Comparison of ENCODE assay signal across 8 mouse cellular contexts in the genomic region with DNA sequence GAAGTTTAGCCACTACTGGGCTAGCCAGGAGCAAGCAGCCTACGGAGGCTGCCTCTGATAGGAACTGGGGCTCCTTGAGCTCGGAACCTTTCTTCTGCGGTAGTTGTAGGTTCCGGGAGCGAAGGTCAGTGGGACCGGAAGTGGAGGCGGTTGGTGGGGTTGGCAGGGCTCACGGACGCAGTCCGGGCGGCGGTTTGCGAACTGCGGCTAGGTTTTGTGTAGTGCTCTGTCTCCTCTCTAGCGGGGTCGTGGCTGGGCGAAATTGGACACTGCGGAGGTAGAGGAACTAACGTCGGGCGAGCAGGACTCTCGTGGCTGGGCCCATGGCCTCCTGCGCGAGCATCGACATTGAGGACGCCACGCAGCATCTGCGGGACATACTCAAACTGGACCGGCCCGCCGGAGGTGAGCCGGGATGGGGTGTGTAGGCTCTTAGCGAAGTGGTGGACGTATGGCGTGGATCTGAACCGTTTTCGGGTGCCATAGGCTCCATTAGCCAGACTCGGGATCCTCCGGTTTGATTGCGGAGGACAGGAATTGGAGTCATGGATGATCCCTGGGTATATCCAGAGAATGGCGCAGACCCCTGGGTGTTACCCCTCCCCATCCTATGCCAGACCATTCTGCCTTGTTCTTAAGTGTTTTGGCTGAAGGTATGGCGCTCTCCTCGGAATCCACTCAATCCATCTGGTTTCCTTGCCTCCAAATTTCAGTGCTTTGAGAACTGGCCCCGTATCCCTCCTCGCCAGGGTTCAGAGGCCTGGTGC. TPM values are rescaled to one million over a fixed set of nuclear protein-coding genes. Genes with fewer than 3 reads are reported as not detected.
DNase-seq lines count a peak whose midpoint lies in the region; ATAC-seq and TF ChIP-seq lines count a peak whose summit lies in the region.

A gene (plus strand): TSS at position 128 of the 767 bp plus-strand sequence.

- peak within 1 kb of the TSS; percentile 92 for H3K4me2 ChIP-seq in heart, embryonic 13.5 days
- peak within 1 kb of the TSS; percentile 80 for H3K4me2 ChIP-seq in kidney, postnatal 0 days (ENCODE audit: low read length)
- H3K4me2 ChIP-seq in liver, embryonic 12.5 days = peak within 1 kb of the TSS; percentile 85

- 1% methylated on average over 45 of the region's 45 CpGs for WGBS in heart, embryonic 13.5 days
- under 1% methylated on average over 45 of the region's 45 CpGs for WGBS in kidney, postnatal 0 days
- 1% methylated on average over 45 of the region's 45 CpGs for WGBS in liver, embryonic 12.5 days (ENCODE audit: insufficient replicate concordance)

- H3K27ac ChIP-seq in brown adipose tissue, adult 24 weeks (replicated peaks; ENCODE audit: low read depth, low read length) = peak within 1 kb of the TSS; percentile 45
- H3K27ac ChIP-seq in heart, embryonic 13.5 days (replicated peaks) = peak within 1 kb of the TSS; percentile 62
- peak within 1 kb of the TSS; percentile 78 for H3K27ac ChIP-seq in kidney, postnatal 0 days
- H3K27ac ChIP-seq in liver, embryonic 12.5 days = peak within 1 kb of the TSS; percentile 76

- peaks cover 11% of the 10 kb centered on the region; the same call in 1 of the 2 replicates for H3K4me1 ChIP-seq in brown adipose tissue, adult 24 weeks (ENCODE audit: control insufficient read depth, insufficient read depth, insufficient read length, low read length)
- H3K4me1 ChIP-seq in heart, embryonic 13.5 days = peaks cover 27% of the 10 kb centered on the region
- H3K4me1 ChIP-seq in kidney, postnatal 0 days (replicated peaks; ENCODE audit: insufficient read depth, low read length) = 0 out of 2 replicates have a peak, but pooled peaks cover 9% of the 10 kb centered on the region
- H3K4me1 ChIP-seq in liver, embryonic 12.5 days = peaks cover 26% of the 10 kb centered on the region

- peaks cover 64% of the 10 kb centered on the region for H3K36me3 ChIP-seq in heart, embryonic 13.5 days
- peaks cover 37% of the 10 kb centered on the region for H3K36me3 ChIP-seq in kidney, postnatal 0 days (ENCODE audit: insufficient read depth, low read length)
- H3K36me3 ChIP-seq in liver, embryonic 12.5 days = peaks cover 60% of the 10 kb centered on the region
- peaks cover 7% of the 10 kb centered on the region for H3K36me3 ChIP-seq in splenic B cell, adult 2 months (ENCODE audit: control insufficient read depth, insufficient read depth, low read length, poor library complexity, severe bottlenecking)

- peak; percentile 92 for ATAC-seq in CD4-positive, CD25-positive, alpha-beta regulatory T cell, adult 4 months
- peak; percentile 97 for ATAC-seq in erythroid progenitor cell, adult 5-6 weeks (replicated peaks; ENCODE audit: low FRiP score, poor library complexity, severe bottlenecking)
- ATAC-seq in heart, embryonic 13.5 days (ENCODE audit: extremely low read depth, insufficient number of reproducible peaks, low FRiP score, low TSS enrichment) = peak; percentile 42; the same call in 1 of the 2 replicates
- ATAC-seq in kidney, postnatal 0 days (replicated peaks; ENCODE audit: low FRiP score, low read depth) = peak; percentile 87
- peak; percentile 87 for ATAC-seq in liver, embryonic 12.5 days

- H3K4me3 ChIP-seq in brown adipose tissue, adult 24 weeks (ENCODE audit: insufficient read depth, low read depth, low read length) = peak within 1 kb of the TSS; percentile 93
- H3K4me3 ChIP-seq in heart, embryonic 13.5 days = peak within 1 kb of the TSS; percentile 87
- peak within 1 kb of the TSS; percentile 93 for H3K4me3 ChIP-seq in kidney, postnatal 0 days (replicated peaks; ENCODE audit: low read depth, low read length)
- H3K4me3 ChIP-seq in liver, embryonic 12.5 days = peak within 1 kb of the TSS; percentile 92

- peak; percentile 90 for DNase-seq in kidney, postnatal 0 days (ENCODE audit: low spot score)
- peak; percentile 90 for DNase-seq in naive thymus-derived CD4-positive, alpha-beta T cell, adult 2 months (ENCODE audit: low read depth)
- DNase-seq in splenic B cell, adult 2 months (ENCODE audit: low read depth, low spot score) = peak; percentile 89

- H3K27me3 ChIP-seq in heart, embryonic 13.5 days (replicated peaks) = no peaks in the 10 kb centered on the region
- no peaks in the 10 kb centered on the region for H3K27me3 ChIP-seq in kidney, postnatal 0 days (ENCODE audit: insufficient read depth, low read length)
- H3K27me3 ChIP-seq in liver, embryonic 12.5 days (replicated peaks) = no peaks in the 10 kb centered on the region
- H3K27me3 ChIP-seq in splenic B cell, adult 2 months (ENCODE audit: control insufficient read depth, insufficient read depth, low read length, poor library complexity, severe bottlenecking) = no peaks in the 10 kb centered on the region

- TF ChIP-seq CTCF in kidney, postnatal 0 days (IDR thresholded peaks at IDR 0.05; ENCODE audit: low read depth) = no peak; the same call in 1 of the 2 replicates

- H3K9me3 ChIP-seq in heart, embryonic 13.5 days = no peaks in the 10 kb centered on the region
- H3K9me3 ChIP-seq in kidney, postnatal 0 days (replicated peaks; ENCODE audit: low read length) = no peaks in the 10 kb centered on the region
- no peaks in the 10 kb centered on the region for H3K9me3 ChIP-seq in liver, embryonic 12.5 days (replicated peaks)

- peak within 1 kb of the TSS; percentile 91 for H3K9ac ChIP-seq in heart, embryonic 13.5 days
- peak within 1 kb of the TSS; percentile 89 for H3K9ac ChIP-seq in kidney, postnatal 0 days (ENCODE audit: low read depth, low read length)
- peak within 1 kb of the TSS; percentile 91 for H3K9ac ChIP-seq in liver, embryonic 12.5 days

RNA-seq across cellular contexts. Expression of the gene that starts here (rescaled TPM):
- polyA plus RNA-seq in CD4-positive, CD25-positive, alpha-beta regulatory T cell, adult 4 months (2017; shearing (Covaris generic)) = 10 to 100 TPM; 30.2 to 66.0 TPM
- polyA plus RNA-seq in brown adipose tissue, adult 24 weeks (2012; ENCODE audit: insufficient read depth, insufficient read length, missing spikeins) = 6.2 and 8.6 TPM in 2 replicates
- total RNA-seq in erythroid progenitor cell, adult 5-6 weeks (2015; ENCODE audit: low replicate concordance) = 12.2 and 15.9 TPM in 2 replicates
- total RNA-seq in erythroid progenitor cell, adult 5-6 weeks (2017; ENCODE audit: low replicate concordance) = 22.1 and 25.5 TPM in 2 replicates
- 28.9 and 30.6 TPM in 2 replicates for polyA plus RNA-seq in heart, embryonic 13.5 days (2015; fragmentation: Nextera tagmentation; extraction: Ambion mirVana)
- 27.6 and 30.1 TPM in 2 replicates for polyA plus RNA-seq in kidney, postnatal 0 days (2015; fragmentation: Nextera tagmentation; extraction: Ambion mirVana)
- 30.1 and 30.9 TPM in 2 replicates for polyA plus RNA-seq in liver, embryonic 12.5 days (2016; fragmentation: Nextera tagmentation; extraction: Ambion mirVana)

Comparison
In these comparisons a context has a peak if more than half of its experiments do, and no peak if none do; other contexts are left out.
1. Peak in every context shown above with its lines: DNase-seq, ATAC-seq, H3K4me3 ChIP-seq and H3K27ac ChIP-seq.
2. ATAC-seq: peak in every context shown above with its lines; median percentile 97 in erythroid progenitor cell, adult 5-6 weeks; 92 in CD4-positive, CD25-positive, alpha-beta regulatory T cell, adult 4 months; 87 in kidney, postnatal 0 days; 87 in liver, embryonic 12.5 days; 42 in heart, embryonic 13.5 days.